Mouse (Mus musculus) layer of hippocampus, postnatal 25 days (tissue): ENCODE data around the gene Il17re. TPM values are rescaled to one million over a fixed set of nuclear protein-coding genes. Genes with fewer than 3 reads are reported as not detected.

Source experiments
- DNase-seq, 2 experiments: peaks; one replicate each; pipeline ENCODE4 v3.0.0; 2022; ENCODE audit warnings: mixed read lengths in 2 of 2, low spot score in 1 of 2; ENCODE audit errors: extremely low spot score in 1 of 2
- total RNA-seq, 2 experiments: library from RNA; stranded (reverse); gene quantifications; 2 replicates each; pipeline ENCODE4 v1.2.3; 2021

The Il17re gene
- total RNA-seq, 2 experiments from 2014 or later, result 0.22 to 0.52 TPM

- peak; percentile 78 to 81 for DNase-seq
These were observed 24.9 kb downstream of the Il17re start, which contains the start of gene Creld1 for GRCm38 (mm10) chr6:113483100-113483615. Gene Creld1, plus strand, starts transcription at chr6:113483297.

- no peak for DNase-seq
These were observed 25.4 kb downstream of the Il17re start for GRCm38 (mm10) chr6:113483729-113484128.

DNA sequence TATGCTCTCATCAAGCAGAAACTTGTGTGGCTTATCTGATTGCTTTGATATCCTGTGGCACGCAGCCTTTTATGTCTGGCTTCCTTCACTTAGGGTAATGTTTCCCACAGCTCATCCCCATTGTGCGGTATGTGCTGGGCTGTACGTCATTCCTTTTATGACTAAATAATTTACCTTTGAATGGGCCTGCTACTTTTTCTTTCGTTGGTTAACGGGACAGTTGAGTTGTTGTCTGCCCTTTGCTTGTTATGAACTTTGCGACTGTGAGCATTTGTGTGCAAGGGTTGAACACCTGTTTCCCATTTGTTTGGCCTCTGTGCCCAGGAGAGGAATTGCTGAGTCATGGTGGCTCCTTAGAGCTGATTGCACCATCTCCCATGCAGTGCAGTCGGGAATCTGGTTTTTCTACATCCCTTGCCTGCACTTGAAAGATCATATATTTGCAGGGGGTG, 28.9 kb downstream of the Il17re start:
- DNase-seq, result no peak

- no peak for DNase-seq
These were observed 31.1 kb downstream of the Il17re start for GRCm38 (mm10) chr6:113489410-113489809.

- DNase-seq, result peak; percentile 34 to 37
These were observed 34.0 kb downstream of the Il17re start for GRCm38 (mm10) chr6:113492101-113492864.

GRCm38 (mm10) chr6:113494258-113494788, 36.0 kb downstream of the Il17re start:
- DNase-seq, result peak; percentile 68 to 69

GRCm38 (mm10) chr6:113495071-113495675, 36.9 kb downstream of the Il17re start:
- no peak for DNase-seq

GRCm38 (mm10) chr6:113499346-113499745, 41.1 kb downstream of the Il17re start:
- no peak for DNase-seq

GRCm38 (mm10) chr6:113501388-113502084, 43.3 kb downstream of the Il17re start, which contains the start of gene Prrt3:
Gene Prrt3, minus strand, starts transcription at chr6:113501931.
- peak; percentile 60 to 66 for DNase-seq

DNA sequence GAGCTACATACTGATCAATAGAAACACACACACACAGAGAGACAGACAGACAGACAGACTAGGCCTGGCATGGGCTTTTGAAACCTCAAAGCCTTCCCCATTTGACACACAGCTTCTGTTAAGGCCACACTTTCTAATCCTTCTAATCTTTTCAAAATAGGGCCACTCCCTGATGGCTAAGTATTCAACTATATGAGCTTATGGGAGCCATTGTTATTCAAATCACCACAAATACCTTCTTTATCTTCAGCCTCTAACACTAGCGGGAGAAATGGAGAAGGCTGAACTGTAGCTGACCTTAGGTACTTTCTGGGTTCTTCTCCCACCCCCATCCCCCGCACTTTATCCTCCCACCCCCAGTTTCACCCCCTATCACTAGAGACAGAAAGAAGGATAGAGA, 44.5 kb downstream of the Il17re start:
- no peak for DNase-seq

DNA sequence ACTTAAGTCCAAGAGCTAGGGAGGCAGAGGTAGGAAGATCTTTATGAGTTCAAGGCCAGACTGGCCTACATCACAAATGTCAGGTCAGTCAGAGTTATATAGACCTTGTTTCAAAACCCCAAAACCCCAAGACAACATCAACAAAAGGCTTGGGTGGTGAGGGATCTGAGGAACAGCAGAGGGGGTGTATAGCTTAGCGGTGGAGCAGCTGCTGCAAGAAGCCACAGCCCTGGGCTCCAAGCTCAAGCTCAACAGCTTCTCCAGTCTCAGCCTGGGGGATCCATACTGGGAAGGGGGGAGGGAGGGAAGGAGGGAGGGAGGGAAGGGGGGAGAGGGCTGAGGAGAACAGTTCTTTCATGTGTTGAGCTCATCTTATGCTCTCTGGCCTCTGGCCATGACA, 47.4 kb downstream of the Il17re start:
- no peak for DNase-seq

GRCm38 (mm10) chr6:113507130-113507529, 48.8 kb downstream of the Il17re start:
- no peak for DNase-seq

DNA sequence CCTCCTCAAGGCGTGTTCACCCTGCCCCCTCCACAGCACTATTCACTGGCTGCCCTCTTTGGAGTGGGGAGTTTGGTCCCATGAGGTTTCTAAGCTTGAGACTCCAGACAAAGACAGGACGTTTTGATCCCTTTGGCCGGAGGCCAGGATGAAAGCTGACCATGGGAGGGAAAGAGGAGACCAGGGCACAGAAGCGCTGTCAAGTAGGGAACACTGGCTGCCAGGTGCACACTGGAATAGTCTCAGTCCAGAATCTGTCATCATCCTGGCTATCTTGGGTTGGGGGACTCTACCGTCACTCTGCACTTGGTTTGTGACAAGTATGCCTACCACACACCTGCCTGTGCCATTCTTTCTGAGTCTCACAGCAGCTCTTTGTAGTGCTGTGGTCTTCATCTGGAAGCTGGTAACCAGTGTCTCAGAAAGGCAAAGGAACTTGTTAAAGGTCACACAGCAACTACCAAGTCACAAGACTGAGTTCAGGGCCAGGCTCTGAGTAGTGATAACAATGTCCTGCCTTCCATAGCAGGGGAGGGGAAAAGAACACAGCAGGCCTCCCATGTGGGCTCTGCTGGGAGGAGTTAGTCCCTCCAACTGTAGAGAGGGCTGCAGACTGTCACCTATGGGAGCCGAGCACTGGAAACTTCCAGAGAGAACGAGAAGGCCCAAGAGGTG, 50.1 kb downstream of the Il17re start:
- DNase-seq, result no peak

GRCm38 (mm10) chr6:113508947-113509280, 50.6 kb downstream of the Il17re start:
- DNase-seq, result no peak

GRCm38 (mm10) chr6:113513944-113514343, 55.7 kb downstream of the Il17re start:
- DNase-seq, result no peak

GRCm38 (mm10) chr6:113514600-113514999, 56.3 kb downstream of the Il17re start:
- no peak for DNase-seq

DNA sequence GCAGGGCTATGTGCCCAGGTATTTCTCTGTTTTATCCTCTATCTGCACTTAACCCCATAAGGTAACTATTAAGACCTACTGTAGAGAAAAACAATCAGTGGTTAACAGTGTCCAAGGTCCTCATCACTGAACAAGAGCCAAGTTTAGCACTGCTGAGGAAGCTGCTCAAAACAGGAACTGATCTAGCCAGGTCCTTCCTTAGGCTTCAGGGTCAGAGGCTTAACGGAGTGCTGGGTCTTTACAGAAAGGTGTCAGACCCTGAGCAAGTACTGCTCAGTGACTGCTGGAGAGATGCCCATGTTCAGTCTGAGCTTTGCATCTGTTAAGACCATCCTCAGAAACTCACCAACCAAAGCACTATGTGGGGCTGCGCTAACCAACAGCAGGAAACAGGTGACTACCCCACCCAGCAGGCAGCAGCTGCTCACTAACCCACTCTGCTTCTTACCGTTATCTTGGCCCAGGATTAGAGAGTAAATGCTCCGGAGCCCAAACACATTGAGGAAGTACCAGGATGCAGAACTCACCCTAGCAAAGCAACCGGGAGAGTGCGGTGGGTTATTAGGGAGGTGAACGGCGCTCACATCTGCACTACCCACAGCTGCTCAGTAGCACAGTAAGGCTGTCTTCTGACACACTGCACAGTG, 59.3 kb downstream of the Il17re start:
- no peak for DNase-seq
